Mouse (Mus musculus) liver, postnatal 0 days (tissue): ENCODE measurements around the gene Rd3l. TPM values are rescaled to one million over a fixed set of nuclear protein-coding genes. Genes with fewer than 3 reads are reported as not detected.

Source experiments
- ATAC-seq: fragments of 200-750 bp; cut with Nextera tagmentation; 2 replicates; pipeline ENCODE4 v1.8.0; 2017; ENCODE audit warnings: mild to moderate bottlenecking, moderate library complexity
- DNase-seq: peaks from one replicate; pipeline ENCODE4 v3.0.0-alpha.2; 2016
- H3K27ac ChIP-seq: fragments of 300-500 bp; sonication (generic); 2 replicates; pipeline ENCODE4 v1.5.1; 2014; ENCODE audit warnings: antibody characterized with exemption, moderate library complexity, mild to moderate bottlenecking, low read depth
- H3K27me3 ChIP-seq: fragments of 300-500 bp; sonication (generic); 2 replicates; pipeline ENCODE4 v1.6.1; 2014; ENCODE audit warnings: low read length, control low read depth, mixed read lengths; ENCODE audit not compliant: insufficient read depth
- H3K36me3 ChIP-seq: fragments of 300-500 bp; sonication (generic); replicated peaks from 2 replicates; pipeline ENCODE4 v1.6.1; 2014; ENCODE audit warnings: mild to moderate bottlenecking, control low read depth, low read length, moderate library complexity, mixed read lengths; ENCODE audit not compliant: insufficient read depth
- H3K4me1 ChIP-seq: fragments of 300-500 bp; sonication (generic); 2 replicates; pipeline ENCODE4 v1.6.1; 2014; ENCODE audit warnings: antibody characterized with exemption, mild to moderate bottlenecking, control low read depth; ENCODE audit not compliant: insufficient read depth
- H3K4me2 ChIP-seq: fragments of 300-500 bp; sonication (generic); 2 replicates; pipeline ENCODE4 v1.6.1; 2014; ENCODE audit warnings: low read depth, mild to moderate bottlenecking, low read length, moderate library complexity, mixed read lengths
- H3K4me3 ChIP-seq: fragments of 300-500 bp; sonication (generic); 2 replicates; pipeline ENCODE4 v1.5.1; 2014; ENCODE audit warnings: low read depth, low read length
- H3K9ac ChIP-seq: fragments of 300-500 bp; sonication (generic); replicated peaks from 2 replicates; pipeline ENCODE4 v1.6.1; 2014; ENCODE audit warnings: mild to moderate bottlenecking, moderate library complexity
- H3K9me3 ChIP-seq: fragments of 300-500 bp; sonication (generic); 2 replicates; pipeline ENCODE4 v1.6.1; 2016; ENCODE audit warnings: mild to moderate bottlenecking, control low read depth, low read length, mixed read lengths
- CTCF ChIP-seq: sonication (generic); IDR thresholded peaks from 2 replicates; pipeline ENCODE4 v1.5.1; 2016; ENCODE audit warnings: antibody characterized with exemption, low read depth
- EP300 ChIP-seq: IDR thresholded peaks from 2 replicates; pipeline ENCODE4 v1.6.1; 2016; ENCODE audit warnings: antibody characterized with exemption, low read depth, mild to moderate bottlenecking
- WGBS: fragments of 180-500 bp; shearing (Covaris S2); extraction: QIAGEN DNeasy Blood & Tissue Kit; methylation state at CpG from one replicate; pipeline ENCODE4 v1.1.7; 2014; ENCODE audit not compliant: insufficient replicate concordance; 5-methylcytosine and 5-hydroxymethylcytosine counted together
- polyA plus RNA-seq: library from polyadenylated mRNA; unstranded; fragments of >200 nt; fragmentation: Nextera tagmentation; extraction: Ambion mirVana; gene quantifications from 2 replicates; pipeline ENCODE4 v1.2.1, GENCODE M21; 2015

Gene Rd3l
- polyA plus RNA-seq, 1 experiment from 2014 or later, result not detected

DNA sequence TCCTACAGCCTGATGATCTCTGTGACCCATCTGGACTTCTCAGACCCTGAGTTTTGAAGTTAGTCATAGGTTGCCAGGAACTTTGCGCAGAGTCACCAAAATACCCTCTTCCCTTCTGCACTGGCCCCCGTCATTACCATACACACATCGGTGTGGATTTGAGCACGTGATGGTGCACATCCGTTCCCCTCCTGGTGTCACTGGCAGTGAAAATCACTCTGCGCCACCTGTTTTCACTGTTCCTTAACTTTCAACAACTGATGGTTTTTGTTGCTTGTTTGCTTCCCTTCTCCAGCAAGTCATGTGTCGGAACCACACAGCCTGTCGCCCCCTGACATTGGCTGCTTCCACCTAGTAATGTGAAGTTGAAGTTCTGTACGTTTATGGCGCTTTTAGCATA lies 8.6 kb downstream of the Rd3l start:
- Histone ChIP-seq H3K4me1 (no peaks in the 10 kb centered on the region), H3K9me3 (no peaks in the 10 kb centered on the region), H3K4me3 (no peak overlapping the region), H3K4me2 (no peak overlapping the region), H3K9ac (no peak overlapping the region), H3K36me3 (no peaks in the 10 kb centered on the region), H3K27me3 (no peaks in the 10 kb centered on the region), H3K27ac (no peak overlapping the region)
- TF ChIP-seq EP300 (no peak), CTCF (no peak)
- no peak for DNase-seq
- WGBS, result 82% methylated on average over 10 of the region's 10 CpGs
- ATAC-seq, result no peak

DNA sequence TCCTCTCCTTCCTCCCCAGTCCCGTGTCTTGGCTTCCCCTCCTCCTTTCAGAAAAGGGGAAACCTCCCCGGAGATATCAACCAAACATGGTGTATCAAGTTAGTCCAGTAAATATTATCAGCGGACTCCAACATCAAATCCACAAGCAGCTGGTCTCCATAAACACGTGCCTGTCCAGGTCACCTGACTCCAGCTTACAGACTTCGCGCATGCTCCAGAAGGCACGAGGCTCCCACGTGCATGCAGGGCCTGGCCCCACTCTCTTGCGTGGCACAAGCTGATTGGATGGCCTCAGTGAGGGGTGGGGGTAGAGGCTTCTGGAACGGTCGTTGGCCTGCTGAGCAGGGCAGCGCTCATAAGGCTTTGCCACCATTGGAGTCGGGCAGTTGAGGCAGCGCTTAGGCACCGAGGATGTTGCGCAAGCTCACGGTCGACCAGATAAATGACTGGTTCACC lies 9.9 kb downstream of the Rd3l start, which contains the start of gene Tdrd9:
Gene Tdrd9 (plus strand): TSS at position 329 of the 456 bp plus-strand sequence.
- WGBS, result 80% methylated on average over 18 of the region's 18 CpGs
- no peaks in the 10 kb centered on the region for H3K27me3 ChIP-seq
- H3K27ac ChIP-seq, result no peak within 1 kb of the TSS
- DNase-seq (no peak), ATAC-seq (no peak)
- no peak within 1 kb of the TSS for H3K9ac ChIP-seq
- no peak within 1 kb of the TSS for H3K4me3 ChIP-seq
- no peaks in the 10 kb centered on the region for H3K9me3 ChIP-seq
- H3K4me1 ChIP-seq, result peaks cover 1% of the 10 kb centered on the region
- no peak within 1 kb of the TSS for H3K4me2 ChIP-seq
- TF ChIP-seq EP300 (no peak), CTCF (no peak)
- H3K36me3 ChIP-seq, result no peaks in the 10 kb centered on the region

DNA sequence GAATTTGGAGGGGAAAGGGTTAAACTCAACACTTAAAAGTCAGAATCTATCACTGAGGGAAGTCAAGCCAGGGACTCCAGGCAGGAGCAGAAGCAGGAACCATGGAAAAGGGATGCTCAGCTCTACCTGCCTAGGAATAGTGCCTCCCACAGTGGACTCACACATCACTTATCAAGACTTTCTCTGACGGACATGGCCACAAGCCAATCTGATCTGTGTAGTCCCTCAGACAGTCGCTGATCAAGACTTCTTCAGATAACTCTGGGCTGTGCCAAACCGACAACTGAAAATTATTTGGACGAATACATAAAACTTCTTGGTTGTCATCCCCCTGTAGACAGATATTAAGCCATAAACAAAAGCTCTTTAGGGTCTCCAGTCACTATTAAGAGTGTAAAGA lies 11.0 kb downstream of the Rd3l start:
- no peak overlapping the region for H3K4me2 ChIP-seq
- no peak overlapping the region for H3K9ac ChIP-seq
- H3K4me1 ChIP-seq, result peaks cover 10% of the 10 kb centered on the region
- no peaks in the 10 kb centered on the region for H3K9me3 ChIP-seq
- H3K4me3 ChIP-seq, result no peak overlapping the region
- H3K27ac ChIP-seq, result no peak overlapping the region
- H3K36me3 ChIP-seq, result no peaks in the 10 kb centered on the region
- ATAC-seq, result no peak
- WGBS, result 58% methylated on average over 4 of the region's 4 CpGs
- no peak for TF ChIP-seq CTCF
- no peak for TF ChIP-seq EP300
- no peak for DNase-seq
- no peaks in the 10 kb centered on the region for H3K27me3 ChIP-seq

DNA sequence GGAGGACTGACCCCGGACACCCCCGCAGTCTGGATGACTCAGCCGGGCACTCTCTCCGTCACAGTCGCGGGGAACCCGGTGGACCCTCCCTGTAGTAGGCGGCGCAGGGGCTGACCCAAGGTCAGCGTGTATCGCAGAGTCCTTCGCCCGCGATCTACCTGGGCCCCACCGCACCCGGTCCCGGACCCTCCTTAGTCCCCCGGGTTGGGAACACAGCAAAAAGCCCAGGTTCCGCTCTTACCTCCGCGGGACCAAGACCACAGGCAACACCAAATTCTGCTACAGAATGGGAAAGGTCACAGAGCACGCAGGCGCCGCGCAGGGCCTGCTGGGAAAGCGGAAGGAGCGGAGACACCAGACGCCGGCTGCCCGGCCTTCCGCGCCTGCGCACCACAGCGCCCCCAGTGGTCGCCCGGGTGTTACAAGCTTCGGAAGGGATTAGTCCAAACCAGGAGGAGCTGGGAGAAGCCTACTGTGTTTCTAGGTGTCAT lies 14.4 kb downstream of the Rd3l start, which contains the start of gene Atp5mpl:
Gene Atp5mpl (minus strand): TSS at position 295 of the 491 bp plus-strand sequence.
- H3K9me3 ChIP-seq, result no peaks in the 10 kb centered on the region
- WGBS, result under 1% methylated on average over 37 of the region's 37 CpGs
- peak within 1 kb of the TSS; percentile 83 for H3K27ac ChIP-seq
- H3K4me2 ChIP-seq, result peak within 1 kb of the TSS; percentile 79
- peaks cover 10% of the 10 kb centered on the region for H3K36me3 ChIP-seq
- H3K4me1 ChIP-seq, result peaks cover 10% of the 10 kb centered on the region
- peak within 1 kb of the TSS; percentile 92 for H3K9ac ChIP-seq
- no peaks in the 10 kb centered on the region for H3K27me3 ChIP-seq
- DNase-seq, result peak; percentile 98
- peak; percentile 96 for ATAC-seq
- TF ChIP-seq EP300 (peak; percentile 65; the same call in 1 of the 2 replicates), CTCF (peak; percentile 99)
- peak within 1 kb of the TSS; percentile 77 for H3K4me3 ChIP-seq

DNA sequence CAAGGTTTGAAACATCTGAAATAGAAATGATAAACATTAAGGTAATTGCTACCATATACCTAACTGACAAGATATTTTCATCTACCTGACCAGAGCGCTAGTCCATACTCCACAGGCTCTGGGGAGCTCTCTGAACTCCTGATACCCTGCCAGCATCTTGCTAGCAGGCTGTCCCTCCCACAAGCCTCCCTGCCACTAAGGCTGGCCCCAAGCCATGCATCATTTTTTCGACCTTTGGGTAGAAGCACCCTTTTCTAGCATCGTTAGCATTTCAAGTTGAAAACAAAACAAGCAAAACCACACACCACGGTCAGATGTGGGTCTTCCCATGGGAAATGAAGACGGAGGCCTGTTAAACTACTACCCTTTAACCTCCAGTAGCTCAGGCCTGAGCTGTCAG lies 17.8 kb downstream of the Rd3l start:
- TF ChIP-seq EP300 (no peak), CTCF (no peak)
- Histone ChIP-seq H3K27ac (no peak overlapping the region), H3K4me2 (no peak overlapping the region), H3K36me3 (peaks cover 35% of the 10 kb centered on the region), H3K4me3 (no peak overlapping the region), H3K4me1 (peaks cover 14% of the 10 kb centered on the region), H3K27me3 (no peaks in the 10 kb centered on the region), H3K9ac (no peak overlapping the region), H3K9me3 (no peaks in the 10 kb centered on the region)
- WGBS, result 79% methylated on average over 5 of the region's 5 CpGs
- ATAC-seq (no peak), DNase-seq (no peak)

DNA sequence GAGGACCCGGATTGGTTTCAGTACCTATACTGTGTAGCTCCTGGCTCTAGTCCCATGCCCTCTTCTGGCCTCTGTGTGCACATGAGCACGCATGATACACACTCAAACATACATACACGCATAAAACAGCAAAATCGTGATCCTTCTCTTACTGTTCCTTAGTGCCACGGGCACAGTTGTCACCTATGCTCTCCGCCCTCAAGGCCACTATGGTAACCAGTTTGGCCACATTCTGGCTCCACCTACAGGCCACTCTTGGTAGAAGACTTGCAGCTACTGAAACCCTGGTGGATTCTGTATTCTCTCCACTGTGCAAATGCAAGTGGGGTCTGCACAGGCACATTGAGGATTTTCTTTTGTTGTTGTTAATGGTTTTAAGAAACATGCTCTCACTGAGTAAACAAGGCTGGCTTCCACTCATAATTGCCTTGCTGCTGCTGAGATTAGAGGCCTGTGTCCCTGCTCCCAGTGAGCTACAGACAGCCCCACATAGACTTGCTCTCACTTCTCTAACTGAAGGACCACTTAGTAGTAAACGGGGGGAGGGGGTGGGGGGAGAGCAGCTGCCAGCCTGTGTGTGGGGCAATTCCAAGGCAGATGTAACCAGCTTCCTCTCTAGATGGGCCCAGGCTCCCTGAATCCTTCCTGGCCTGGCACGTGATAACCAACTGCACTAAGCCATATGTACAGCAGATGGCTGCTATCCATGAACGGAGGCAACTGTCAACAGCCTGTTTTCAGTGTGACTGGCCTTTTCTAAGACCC lies 22.8 kb downstream of the Rd3l start:
- peak; percentile 71 for ATAC-seq
- H3K9ac ChIP-seq, result no peak overlapping the region

More for the DNA sequence above, 22.8 kb downstream of the Rd3l start:
- peaks cover 35% of the 10 kb centered on the region for H3K36me3 ChIP-seq
- WGBS, result 33% methylated on average over 9 of the region's 9 CpGs
- DNase-seq, result peak; percentile 80
- no peaks in the 10 kb centered on the region for H3K27me3 ChIP-seq
- TF ChIP-seq EP300, result no peak
- peak; percentile 93 for TF ChIP-seq CTCF
- peaks cover 5% of the 10 kb centered on the region; the same call in 1 of the 2 replicates for H3K4me1 ChIP-seq
- no peak overlapping the region for H3K27ac ChIP-seq
- H3K9me3 ChIP-seq, result no peaks in the 10 kb centered on the region
- no peak overlapping the region for H3K4me3 ChIP-seq
- no peak overlapping the region for H3K4me2 ChIP-seq
